Mouse (Mus musculus) myocyte (in vitro differentiated cells): Measurements from ENCODE around the gene Dppa4. TPM values are rescaled to one million over a fixed set of nuclear protein-coding genes. Genes with fewer than 3 reads are reported as not detected.

ENCODE experiments used
- H3K27me3 ChIP-seq: one replicate; pipeline ENCODE4 v1.6.1; 2011; ENCODE audit not compliant: control insufficient read depth, insufficient read depth, insufficient read length
- H3K36me3 ChIP-seq: one replicate; pipeline ENCODE4 v1.6.1; 2011; ENCODE audit not compliant: control insufficient read depth, insufficient read depth
- H3K4me2 ChIP-seq: one replicate; pipeline ENCODE4 v1.6.1; 2011; ENCODE audit warnings: low read depth, control low read depth
- H3K4me3 ChIP-seq: one replicate; pipeline ENCODE4 v1.5.1; 2011; ENCODE audit warnings: mild to moderate bottlenecking, control low read depth, moderate library complexity
- H3K79me2 ChIP-seq: one replicate; pipeline ENCODE4 v1.6.1; 2011; ENCODE audit not compliant: control insufficient read depth, insufficient read depth
- H3ac ChIP-seq: one replicate; pipeline ENCODE4 v1.6.1; 2011; ENCODE audit not compliant: control insufficient read depth, insufficient read length
- CEBPB ChIP-seq: IDR thresholded peaks from 2 replicates; pipeline ENCODE4 v1.6.1; 2011; ENCODE audit warnings: mild to moderate bottlenecking, moderate library complexity; ENCODE audit not compliant: poor library complexity, insufficient read depth, severe bottlenecking
- E2F4 ChIP-seq: IDR thresholded peaks from one replicate; pipeline ENCODE4 v1.6.1; 2011; ENCODE audit warnings: mild to moderate bottlenecking, control low read depth, moderate library complexity; ENCODE audit not compliant: insufficient read depth
- MAX ChIP-seq: IDR thresholded peaks from one replicate; pipeline ENCODE4 v1.6.1; 2011; ENCODE audit warnings: low read depth, mild to moderate bottlenecking, control low read depth
- MYOD1 ChIP-seq, 3 experiments: IDR thresholded peaks; one replicate each; pipeline ENCODE4 v1.6.1; 2011; ENCODE audit warnings: control low read depth in 2 of 3, low read depth in 2 of 3, mild to moderate bottlenecking in 2 of 3, moderate library complexity in 1 of 3; ENCODE audit not compliant: insufficient read length in 2 of 3, control insufficient read depth in 1 of 3
- MYOG ChIP-seq, 3 experiments: IDR thresholded peaks; one replicate each; pipeline ENCODE4 v1.6.1; 2011; ENCODE audit warnings: control low read depth in 2 of 3, low read depth in 2 of 3, mild to moderate bottlenecking in 2 of 3; ENCODE audit not compliant: insufficient read length in 2 of 3, control insufficient read depth in 1 of 3, insufficient read depth in 1 of 3
- POLR2A ChIP-seq: IDR thresholded peaks from one replicate; pipeline ENCODE4 v1.6.1; 2011; ENCODE audit warnings: low read depth, mild to moderate bottlenecking, control low read depth, moderate library complexity; ENCODE audit not compliant: insufficient read length
- POLR2AphosphoS2 ChIP-seq: IDR thresholded peaks from one replicate; pipeline ENCODE4 v1.6.1; 2011; ENCODE audit warnings: low read depth, control low read depth; ENCODE audit not compliant: insufficient read length
- REST ChIP-seq: IDR thresholded peaks from one replicate; pipeline ENCODE4 v1.6.1; 2011; ENCODE audit warnings: mild to moderate bottlenecking, control low read depth, moderate library complexity; ENCODE audit not compliant: insufficient read depth, insufficient read length
- SRF ChIP-seq: IDR thresholded peaks from one replicate; pipeline ENCODE4 v1.6.1; 2011; ENCODE audit warnings: low read depth; ENCODE audit not compliant: control insufficient read depth, insufficient read length
- TCF12 ChIP-seq: IDR thresholded peaks from one replicate; pipeline ENCODE4 v1.6.1; 2011; ENCODE audit warnings: mild to moderate bottlenecking, control low read depth; ENCODE audit not compliant: poor library complexity, insufficient read depth, severe bottlenecking
- TCF3 ChIP-seq: IDR thresholded peaks from one replicate; pipeline ENCODE4 v1.6.1; 2011; ENCODE audit warnings: low read depth, control low read depth; ENCODE audit not compliant: insufficient read length
- USF1 ChIP-seq: IDR thresholded peaks from one replicate; pipeline ENCODE4 v1.6.1; 2011; ENCODE audit warnings: low read depth, mild to moderate bottlenecking, control low read depth, moderate library complexity
- polyA plus RNA-seq: library from polyadenylated mRNA; unstranded; fragments of >200 nt; fragmentation: generic; extraction: Trizol; gene quantifications from one replicate; pipeline ENCODE4 v1.2.1, GENCODE M21; 2012; ENCODE audit warnings: missing spikeins

The Dppa4 gene
- polyA plus RNA-seq, 1 experiment = 0.53 TPM

- Histone ChIP-seq H3ac (no peak overlapping the region), H3K4me3 (no peak overlapping the region)
- TF ChIP-seq MAX (no peak), SRF (no peak), E2F4 (no peak), MYOD1 (IDR thresholded peaks at IDR 0.05; ENCODE audit: control insufficient read depth in 1 of 3, insufficient read length in 2 of 3, low read depth in 2 of 3) (no peak)
These were observed 39.6 kb downstream of the Dppa4 start for GRCm38 (mm10) chr16:48323133-48323532.

GRCm38 (mm10) chr16:48323602-48324345 lies 40.2 kb downstream of the Dppa4 start:
- TF ChIP-seq E2F4 (no peak), CEBPB (no peak), POLR2A (no peak), MYOD1 (IDR thresholded peaks at IDR 0.05; ENCODE audit: control insufficient read depth in 1 of 3, insufficient read length in 2 of 3, low read depth in 2 of 3) (no peak), MYOG (IDR thresholded peaks at IDR 0.05; ENCODE audit: control insufficient read depth in 1 of 3, insufficient read depth in 1 of 3, insufficient read length in 2 of 3, low read depth in 2 of 3) (no peak), USF1 (no peak), TCF3 (no peak), MAX (no peak), POLR2AphosphoS2 (no peak), SRF (no peak), REST (no peak), TCF12 (no peak)
- Histone ChIP-seq H3ac (no peak overlapping the region), H3K27me3 (no peaks in the 10 kb centered on the region), H3K36me3 (no peaks in the 10 kb centered on the region), H3K4me3 (no peak overlapping the region), H3K79me2 (no peaks in the 10 kb centered on the region), H3K4me2 (no peak overlapping the region)

More at GRCm38 (mm10) chr16:48323133-48323532, 39.6 kb downstream of the Dppa4 start:
- no peaks in the 10 kb centered on the region for H3K36me3 ChIP-seq
- H3K27me3 ChIP-seq = no peaks in the 10 kb centered on the region
- no peak overlapping the region for H3K4me2 ChIP-seq
- no peaks in the 10 kb centered on the region for H3K79me2 ChIP-seq

GRCm38 (mm10) chr16:48326903-48327302 lies 43.4 kb downstream of the Dppa4 start:
- TF ChIP-seq MAX = no peak
- no peak for TF ChIP-seq E2F4
- no peak for TF ChIP-seq MYOD1 (IDR thresholded peaks at IDR 0.05; ENCODE audit: control insufficient read depth in 1 of 3, insufficient read length in 2 of 3, low read depth in 2 of 3)
- TF ChIP-seq POLR2A = no peak
- TF ChIP-seq REST = no peak
- TF ChIP-seq TCF12 = no peak
- TF ChIP-seq USF1 = no peak
- no peak for TF ChIP-seq TCF3
- no peak for TF ChIP-seq MYOG (IDR thresholded peaks at IDR 0.05; ENCODE audit: control insufficient read depth in 1 of 3, insufficient read depth in 1 of 3, insufficient read length in 2 of 3, low read depth in 2 of 3)
- TF ChIP-seq CEBPB = no peak
- no peak for TF ChIP-seq SRF
- no peak for TF ChIP-seq POLR2AphosphoS2
- H3K4me3 ChIP-seq = no peak overlapping the region
- no peak overlapping the region for H3ac ChIP-seq
- H3K36me3 ChIP-seq = no peaks in the 10 kb centered on the region
- no peaks in the 10 kb centered on the region for H3K79me2 ChIP-seq
- H3K27me3 ChIP-seq = no peaks in the 10 kb centered on the region
- H3K4me2 ChIP-seq = no peak overlapping the region

- TF ChIP-seq REST (no peak), MYOD1 (IDR thresholded peaks at IDR 0.05; ENCODE audit: control insufficient read depth in 1 of 3, insufficient read length in 2 of 3, low read depth in 2 of 3) (no peak), POLR2AphosphoS2 (no peak)
- Histone ChIP-seq H3K79me2 (no peaks in the 10 kb centered on the region), H3K27me3 (no peaks in the 10 kb centered on the region), H3K4me2 (no peak overlapping the region), H3K4me3 (no peak overlapping the region), H3K36me3 (no peaks in the 10 kb centered on the region), H3ac (no peak overlapping the region)
These were observed 44.9 kb downstream of the Dppa4 start for GRCm38 (mm10) chr16:48328420-48328819.

GRCm38 (mm10) chr16:48331822-48332221 lies 48.3 kb downstream of the Dppa4 start:
- no peak overlapping the region for H3K4me2 ChIP-seq
- TF ChIP-seq SRF = no peak
- TF ChIP-seq MYOG (IDR thresholded peaks at IDR 0.05; ENCODE audit: control insufficient read depth in 1 of 3, insufficient read depth in 1 of 3, insufficient read length in 2 of 3, low read depth in 2 of 3) = no peak
- no peak for TF ChIP-seq TCF12
- no peak for TF ChIP-seq MYOD1 (IDR thresholded peaks at IDR 0.05; ENCODE audit: control insufficient read depth in 1 of 3, insufficient read length in 2 of 3, low read depth in 2 of 3)
- TF ChIP-seq POLR2A = no peak
- TF ChIP-seq USF1 = no peak
- TF ChIP-seq REST = no peak
- TF ChIP-seq TCF3 = no peak
- no peak for TF ChIP-seq E2F4
- TF ChIP-seq POLR2AphosphoS2 = no peak
- no peak for TF ChIP-seq CEBPB
- no peak for TF ChIP-seq MAX
- no peak overlapping the region for H3ac ChIP-seq
- H3K27me3 ChIP-seq = no peaks in the 10 kb centered on the region
- H3K36me3 ChIP-seq = no peaks in the 10 kb centered on the region
- H3K4me3 ChIP-seq = no peak overlapping the region
- H3K79me2 ChIP-seq = no peaks in the 10 kb centered on the region
